Mouse (Mus musculus) megakaryocyte, embryonic 14.5 days (primary cell): ENCODE data around the gene Nyap1.

Experiments
- FLI1 ChIP-seq: IDR thresholded peaks from 2 replicates; pipeline ENCODE4 v1.6.1; 2012; ENCODE audit warnings: low read length, inconsistent platforms, mixed read lengths
- GATA1 ChIP-seq: IDR thresholded peaks from 3 replicates; pipeline ENCODE4 v1.6.1; 2012; ENCODE audit warnings: mixed read lengths, low read length, inconsistent platforms, borderline replicate concordance

GRCm38 (mm10) chr5:137686127-137686790, 55.1 kb downstream of the Nyap1 start:
- TF ChIP-seq GATA1 (no peak), FLI1 (no peak)
